Mouse (Mus musculus) forebrain, embryonic 14.5 days (tissue): ENCODE data around the gene Apba1. TPM values are rescaled to one million over a fixed set of nuclear protein-coding genes. Genes with fewer than 3 reads are reported as not detected.

Experiments used
- ATAC-seq: fragments of 200-750 bp; cut with Nextera tagmentation; 2 replicates; pipeline ENCODE4 v1.8.0; 2017; ENCODE audit warnings: mild to moderate bottlenecking, moderate library complexity
- DNase-seq: peaks from one replicate; pipeline ENCODE4 v3.0.0-alpha.2; 2015; ENCODE audit warnings: low spot score
- H3K27ac ChIP-seq: fragments of 300-500 bp; sonication (generic); 2 replicates; pipeline ENCODE4 v1.5.1; 2014; ENCODE audit warnings: low read depth, mild to moderate bottlenecking, control low read depth, low read length, moderate library complexity
- H3K27me3 ChIP-seq: fragments of 300-500 bp; sonication (generic); replicated peaks from 2 replicates; pipeline ENCODE4 v1.6.1; 2014; ENCODE audit warnings: low read length, control low read depth, mixed read lengths; ENCODE audit not compliant: control insufficient read depth, insufficient read depth
- H3K36me3 ChIP-seq: fragments of 300-500 bp; sonication (generic); 2 replicates; pipeline ENCODE4 v1.6.1; 2014; ENCODE audit warnings: low read length, control low read depth; ENCODE audit not compliant: control insufficient read depth, insufficient read depth
- H3K4me1 ChIP-seq: fragments of 300-500 bp; sonication (generic); 2 replicates; pipeline ENCODE4 v1.6.1; 2014; ENCODE audit warnings: antibody characterized with exemption, low read length, control low read depth; ENCODE audit not compliant: control insufficient read depth, insufficient read depth
- H3K4me2 ChIP-seq: fragments of 300-500 bp; sonication (generic); 2 replicates; pipeline ENCODE4 v1.6.1; 2014; ENCODE audit warnings: mild to moderate bottlenecking, control low read depth, low read length
- H3K4me3 ChIP-seq: fragments of 300-500 bp; sonication (generic); 2 replicates; pipeline ENCODE4 v1.5.1; 2014; ENCODE audit warnings: low read depth, low read length, control low read depth
- H3K9ac ChIP-seq: fragments of 300-500 bp; sonication (generic); 2 replicates; pipeline ENCODE4 v1.6.1; 2014; ENCODE audit warnings: mild to moderate bottlenecking, low read length, control low read depth, moderate library complexity
- H3K9me3 ChIP-seq: fragments of 300-500 bp; sonication (generic); replicated peaks from 2 replicates; pipeline ENCODE4 v1.6.1; 2016; ENCODE audit warnings: low read length, control low read depth, mixed read lengths; ENCODE audit not compliant: control insufficient read depth
- WGBS: fragments of 180-500 bp; shearing (Covaris S2); extraction: QIAGEN DNeasy Blood & Tissue Kit; methylation state at CpG from one replicate; pipeline ENCODE4 v1.1.7; 2014; 5-methylcytosine and 5-hydroxymethylcytosine counted together
- polyA plus RNA-seq: library from polyadenylated mRNA; unstranded; fragments of >200 nt; fragmentation: Nextera tagmentation; extraction: Ambion mirVana; gene quantifications from 2 replicates; pipeline ENCODE4 v1.2.1, GENCODE M21; 2014

Apba1 gene
- polyA plus RNA-seq, 1 experiment from 2014 or later: 5.1 TPM

GRCm38 (mm10) chr19:23874502-23874901, 115.8 kb downstream of the Apba1 start:
- no peak overlapping the region for H3K27ac ChIP-seq
- no peaks in the 10 kb centered on the region for H3K36me3 ChIP-seq
- no peak overlapping the region for H3K9ac ChIP-seq
- no peaks in the 10 kb centered on the region for H3K9me3 ChIP-seq
- WGBS: 87% methylated on average over 6 of the region's 6 CpGs
- H3K4me1 ChIP-seq: no peaks in the 10 kb centered on the region
- H3K4me3 ChIP-seq: no peak overlapping the region
- no peaks in the 10 kb centered on the region for H3K27me3 ChIP-seq
- DNase-seq (no peak), ATAC-seq (no peak)
- H3K4me2 ChIP-seq: no peak overlapping the region

- DNase-seq (no peak), ATAC-seq (no peak)
- WGBS: 68% methylated on average over 5 of the region's 5 CpGs
- Histone ChIP-seq H3K4me3 (no peak overlapping the region), H3K27me3 (no peaks in the 10 kb centered on the region), H3K36me3 (no peaks in the 10 kb centered on the region), H3K4me2 (no peak overlapping the region), H3K4me1 (no peaks in the 10 kb centered on the region), H3K9me3 (no peaks in the 10 kb centered on the region), H3K27ac (no peak overlapping the region), H3K9ac (no peak overlapping the region)
These were observed 117.1 kb downstream of the Apba1 start for GRCm38 (mm10) chr19:23875819-23876218.

- H3K36me3 ChIP-seq: no peaks in the 10 kb centered on the region
- H3K9me3 ChIP-seq: no peaks in the 10 kb centered on the region
- WGBS: 64% methylated on average over 7 of the region's 7 CpGs
- no peak overlapping the region for H3K27ac ChIP-seq
- no peak overlapping the region for H3K4me2 ChIP-seq
- no peaks in the 10 kb centered on the region for H3K4me1 ChIP-seq
- ATAC-seq (peak; percentile 77; the same call in 1 of the 2 replicates), DNase-seq (peak; percentile 61)
- H3K27me3 ChIP-seq: no peaks in the 10 kb centered on the region
- no peak overlapping the region for H3K9ac ChIP-seq
- no peak overlapping the region for H3K4me3 ChIP-seq
These were observed 121.2 kb downstream of the Apba1 start for GRCm38 (mm10) chr19:23879862-23880261.

- Histone ChIP-seq H3K9ac (no peak overlapping the region), H3K27me3 (no peaks in the 10 kb centered on the region), H3K27ac (no peak overlapping the region), H3K4me2 (no peak overlapping the region), H3K4me3 (no peak overlapping the region), H3K36me3 (no peaks in the 10 kb centered on the region), H3K9me3 (no peaks in the 10 kb centered on the region), H3K4me1 (no peaks in the 10 kb centered on the region)
- no peak for ATAC-seq
- DNase-seq: no peak
- WGBS: 90% methylated on average over 5 of the region's 5 CpGs
These were observed 127.5 kb downstream of the Apba1 start for GRCm38 (mm10) chr19:23886169-23886568.

GRCm38 (mm10) chr19:23891421-23891820, 132.7 kb downstream of the Apba1 start:
- Histone ChIP-seq H3K9ac (no peak overlapping the region), H3K4me1 (no peaks in the 10 kb centered on the region), H3K4me2 (no peak overlapping the region), H3K36me3 (no peaks in the 10 kb centered on the region), H3K4me3 (no peak overlapping the region), H3K27me3 (peaks cover 14% of the 10 kb centered on the region; the same call in 1 of the 2 replicates), H3K27ac (no peak overlapping the region), H3K9me3 (no peaks in the 10 kb centered on the region)
- WGBS: 85% methylated on average over 6 of the region's 6 CpGs
- ATAC-seq: no peak
- no peak for DNase-seq

GRCm38 (mm10) chr19:23892633-23893032, 133.9 kb downstream of the Apba1 start:
- peak overlapping the region; percentile 54 for H3K4me2 ChIP-seq
- no peaks in the 10 kb centered on the region for H3K4me1 ChIP-seq
- DNase-seq: no peak
- no peaks in the 10 kb centered on the region for H3K36me3 ChIP-seq
- peaks cover 14% of the 10 kb centered on the region; the same call in 1 of the 2 replicates for H3K27me3 ChIP-seq
- ATAC-seq: peak; percentile 17; the same call in 1 of the 2 replicates
- 26% methylated on average over 37 of the region's 37 CpGs for WGBS
- peak overlapping the region; percentile 45; the same call in 1 of the 2 replicates for H3K9ac ChIP-seq
- H3K4me3 ChIP-seq: peak overlapping the region; percentile 38
- H3K9me3 ChIP-seq: no peaks in the 10 kb centered on the region
- H3K27ac ChIP-seq: no peak overlapping the region

- H3K9ac ChIP-seq: peak overlapping the region; percentile 45
- H3K27me3 ChIP-seq: peaks cover 14% of the 10 kb centered on the region; the same call in 1 of the 2 replicates
- no peaks in the 10 kb centered on the region for H3K9me3 ChIP-seq
- WGBS: 24% methylated on average over 107 of the region's 110 CpGs
- 0 out of 2 replicates have a peak, but pooled peaks cover under 1% of the 10 kb centered on the region for H3K4me1 ChIP-seq
- H3K4me2 ChIP-seq: peak overlapping the region; percentile 54
- peak overlapping the region; percentile 38 for H3K4me3 ChIP-seq
- H3K36me3 ChIP-seq: no peaks in the 10 kb centered on the region
- H3K27ac ChIP-seq: no peak overlapping the region
- ATAC-seq: peak; percentile 89
- DNase-seq: peak; percentile 74
These were observed 134.6 kb downstream of the Apba1 start for GRCm38 (mm10) chr19:23893093-23893889.

GRCm38 (mm10) chr19:23893946-23894345, 135.3 kb downstream of the Apba1 start:
- Histone ChIP-seq H3K4me3 (no peak overlapping the region), H3K36me3 (no peaks in the 10 kb centered on the region), H3K4me2 (no peak overlapping the region), H3K4me1 (0 out of 2 replicates have a peak, but pooled peaks cover 4% of the 10 kb centered on the region), H3K27ac (no peak overlapping the region), H3K9me3 (no peaks in the 10 kb centered on the region), H3K27me3 (peaks cover 14% of the 10 kb centered on the region; the same call in 1 of the 2 replicates), H3K9ac (no peak overlapping the region)
- ATAC-seq (no peak), DNase-seq (no peak)
- WGBS: 78% methylated on average over 9 of the region's 9 CpGs

- Histone ChIP-seq H3K27me3 (peaks cover 14% of the 10 kb centered on the region; the same call in 1 of the 2 replicates), H3K4me2 (no peak overlapping the region), H3K9me3 (no peaks in the 10 kb centered on the region), H3K4me3 (no peak overlapping the region), H3K9ac (no peak overlapping the region), H3K36me3 (no peaks in the 10 kb centered on the region), H3K4me1 (0 out of 2 replicates have a peak, but pooled peaks cover 4% of the 10 kb centered on the region), H3K27ac (no peak overlapping the region)
- no peak for ATAC-seq
- DNase-seq: no peak
- WGBS: 76% methylated on average over 3 of the region's 3 CpGs
These were observed 136.1 kb downstream of the Apba1 start for GRCm38 (mm10) chr19:23894822-23895221.
